Mouse (Mus musculus): ENCODE results near the gene Slc4a4.

DNA sequence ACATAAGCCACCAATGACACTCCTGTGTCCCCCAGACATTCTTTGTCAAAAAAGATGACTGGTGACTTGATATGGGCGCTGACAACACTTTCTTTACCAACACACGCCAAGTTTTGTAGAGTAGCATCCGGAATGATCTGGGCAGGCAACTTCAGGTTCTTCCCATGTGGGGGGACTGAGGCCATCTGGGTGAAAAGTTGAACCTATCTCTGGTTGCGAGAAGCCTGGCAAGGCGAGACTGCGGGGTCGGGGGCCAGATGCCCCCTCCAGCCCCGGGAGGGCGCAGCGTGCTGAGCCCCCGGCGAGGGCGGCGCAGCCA is 310 bp upstream of the Slc4a4 start:
- TF ChIP-seq POLR2A (IDR thresholded peaks at IDR 0.05; ENCODE audit: insufficient read length, low read depth) (no peak), REST (IDR thresholded peaks at IDR 0.05; ENCODE audit: insufficient read depth, insufficient read length) (no peak), POLR2AphosphoS2 (IDR thresholded peaks at IDR 0.05; ENCODE audit: insufficient read length, low read depth) (no peak), TCF3 (IDR thresholded peaks at IDR 0.05; ENCODE audit: insufficient read length, low read depth) (no peak), E2F4 (IDR thresholded peaks at IDR 0.05; ENCODE audit: insufficient read depth) (no peak), MYOG (IDR thresholded peaks at IDR 0.05; ENCODE audit: control insufficient read depth in 1 of 3, insufficient read depth in 1 of 3, insufficient read length in 2 of 3, low read depth in 2 of 3) (no peak), USF1 (IDR thresholded peaks at IDR 0.05; ENCODE audit: low read depth) (no peak), MAX (IDR thresholded peaks at IDR 0.05; ENCODE audit: low read depth) (no peak), CEBPB (IDR thresholded peaks at IDR 0.05; ENCODE audit: insufficient read depth, poor library complexity, severe bottlenecking) (no peak), MYOD1 (IDR thresholded peaks at IDR 0.05; ENCODE audit: control insufficient read depth in 1 of 3, insufficient read length in 2 of 3, low read depth in 2 of 3) (no peak), TCF12 (IDR thresholded peaks at IDR 0.05; ENCODE audit: insufficient read depth, poor library complexity, severe bottlenecking) (no peak)
